Mouse (Mus musculus) embryonic fibroblast, embryonic 13.5 days (primary cell): ENCODE measurements around the gene Chchd10.

ENCODE experiments used
- CTCF ChIP-seq: IDR thresholded peaks from 2 replicates; pipeline ENCODE4 v1.5.1; 2011; ENCODE audit warnings: mild to moderate bottlenecking, control low read depth, low read length, moderate library complexity, borderline replicate concordance; ENCODE audit not compliant: insufficient read depth
- POLR2A ChIP-seq: IDR thresholded peaks from 2 replicates; pipeline ENCODE4 v1.6.1; 2011; ENCODE audit warnings: low read depth, mild to moderate bottlenecking, control low read depth, low read length, moderate library complexity

DNA sequence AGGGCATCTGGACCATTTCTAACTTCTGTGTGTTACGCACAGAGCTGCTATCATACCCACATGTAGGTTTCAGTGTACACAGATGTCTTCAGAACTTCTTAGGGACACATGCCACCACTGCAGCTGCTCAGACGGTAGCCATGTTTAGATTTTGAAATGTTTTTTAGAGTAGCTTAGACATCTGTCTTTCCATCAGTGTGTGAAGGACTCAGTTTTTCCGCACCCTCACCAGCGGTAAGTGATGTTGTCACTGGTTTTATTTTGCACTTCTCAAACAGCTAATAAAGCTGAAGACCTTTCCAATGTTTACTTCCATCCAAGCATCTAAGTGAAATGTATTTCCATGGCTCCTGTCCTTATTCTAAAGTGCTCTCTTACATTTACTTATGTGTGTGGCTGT lies 26.0 kb upstream of the Chchd10 start:
- TF ChIP-seq CTCF: no peak
- TF ChIP-seq POLR2A: no peak
